Mouse (Mus musculus) urinary bladder, postnatal 0 days (tissue): ENCODE results near the gene Mob3a. TPM values are rescaled to one million over a fixed set of nuclear protein-coding genes. Genes with fewer than 3 reads are reported as not detected.

Experiments
- polyA plus RNA-seq: library from polyadenylated mRNA; unstranded; fragments of >200 nt; fragmentation: Nextera tagmentation; extraction: Ambion mirVana; gene quantifications from 2 replicates; pipeline ENCODE4 v1.2.1, GENCODE M21; 2015

Gene Mob3a
- polyA plus RNA-seq = 64.5 and 80.1 TPM in 2 replicates

DNA sequence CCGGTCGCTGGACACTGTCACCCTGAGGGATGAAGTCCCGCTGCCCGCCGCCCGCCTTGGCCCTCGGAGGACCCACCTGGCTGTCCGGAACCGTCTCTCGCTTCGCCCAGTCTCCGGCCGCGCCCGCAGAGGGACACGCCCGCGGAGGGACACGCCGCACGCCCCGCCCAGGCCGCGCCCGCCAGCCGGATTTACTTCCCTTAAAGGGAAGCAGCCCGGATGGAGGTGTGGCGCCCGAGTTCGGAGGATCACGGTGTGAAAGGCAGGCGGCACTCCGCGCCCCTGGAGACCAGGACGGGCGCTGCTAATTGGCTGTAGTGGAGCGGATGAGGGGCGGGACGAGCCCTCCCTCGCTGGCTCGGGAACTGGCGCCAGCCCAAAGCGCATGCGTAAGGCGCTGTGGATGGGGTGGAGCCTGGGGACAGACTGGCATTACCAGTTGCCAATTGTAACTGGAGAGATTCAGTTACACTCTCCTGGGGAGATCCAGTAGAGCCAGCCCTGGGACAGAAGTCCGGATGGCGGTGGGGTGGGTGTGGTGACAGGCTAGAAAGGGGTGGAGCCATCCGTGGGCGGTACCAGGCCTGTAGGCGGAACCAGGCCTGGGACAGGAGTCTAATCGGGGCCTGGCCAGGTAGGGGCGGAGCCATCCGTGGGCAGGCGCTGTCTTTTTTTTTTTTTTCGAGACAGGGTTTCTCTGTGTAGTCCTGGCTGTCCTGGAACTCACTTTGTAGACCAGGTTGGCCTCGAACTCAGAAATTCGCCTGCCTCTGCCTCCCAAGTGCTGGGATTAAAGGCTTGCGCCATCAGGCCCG is at the start of gene Mob3a, which contains the start of gene Izumo4:
Mob3a (minus strand) TSS at position 257 of the 815 bp plus-strand sequence.
Izumo4 (plus strand) TSS at position 464 of the 815 bp plus-strand sequence.

GRCm38 (mm10) chr10:80742180-80742978 is 40.6 kb upstream of the Mob3a start, which contains the start of gene Ap3d1:
Gene Ap3d1, minus strand, starts transcription at chr10:80742264.

GRCm38 (mm10) chr10:80677942-80678436 is 23.8 kb downstream of the Mob3a start, which contains the start of gene Mknk2:
Gene Mknk2, minus strand, starts transcription at chr10:80678112.

GRCm38 (mm10) chr10:80656863-80657623 is 44.7 kb downstream of the Mob3a start, which contains the start of gene Btbd2:
Gene Btbd2, minus strand, starts transcription at chr10:80657071.

Other genes starting within 250 kb of the Mob3a start
- gene Onecut3, start 207.1 kb downstream of the Mob3a start, polyA plus RNA-seq = not detected in 2 replicates
- gene Atp8b3, start 162.9 kb downstream of the Mob3a start, polyA plus RNA-seq = 0.05 and 0.07 TPM in 2 replicates
- 8.7 and 9.3 TPM in 2 replicates for gene Rexo1, start 140.4 kb downstream of the Mob3a start, polyA plus RNA-seq
- gene Klf16, start 124.7 kb downstream of the Mob3a start, polyA plus RNA-seq = 8.8 and 9.9 TPM in 2 replicates
- 73.0 and 80.4 TPM in 2 replicates for gene Abhd17a, start 111.6 kb downstream of the Mob3a start, polyA plus RNA-seq
- 62.1 and 62.3 TPM in 2 replicates for gene Scamp4, start 99.1 kb downstream of the Mob3a start, polyA plus RNA-seq
- gene Adat3, start 99.1 kb downstream of the Mob3a start, polyA plus RNA-seq = 3.7 and 5.5 TPM in 2 replicates
- gene Gm49322, start 96.0 kb downstream of the Mob3a start, polyA plus RNA-seq = 0.82 and 1.4 TPM in 2 replicates
- 95.0 and 98.7 TPM in 2 replicates for gene Csnk1g2, start 79.1 kb downstream of the Mob3a start, polyA plus RNA-seq
- gene Btbd2, start 44.9 kb downstream of the Mob3a start, polyA plus RNA-seq = 29.3 and 31.7 TPM in 2 replicates
- 40.8 and 44.3 TPM in 2 replicates for gene Mknk2, start 23.9 kb downstream of the Mob3a start, polyA plus RNA-seq
- gene Izumo4, start 207 bp upstream of the Mob3a start, polyA plus RNA-seq = 16.9 and 19.6 TPM in 2 replicates
- 44.7 and 50.1 TPM in 2 replicates for gene Ap3d1, start 40.3 kb upstream of the Mob3a start, polyA plus RNA-seq
- gene Dot1l, start 53.2 kb upstream of the Mob3a start, polyA plus RNA-seq = 6.0 and 6.6 TPM in 2 replicates
- gene Sf3a2, start 96.2 kb upstream of the Mob3a start, polyA plus RNA-seq = 34.2 and 40.0 TPM in 2 replicates
- gene Plekhj1, start 96.6 kb upstream of the Mob3a start, polyA plus RNA-seq = 63.9 and 66.1 TPM in 2 replicates
- not detected in 2 replicates for gene Amh, start 103.3 kb upstream of the Mob3a start, polyA plus RNA-seq
- gene Jsrp1, start 111.5 kb upstream of the Mob3a start, polyA plus RNA-seq = 2.2 and 2.9 TPM in 2 replicates
- 1,130 and 1,319 TPM in 2 replicates for gene Oaz1, start 124.7 kb upstream of the Mob3a start, polyA plus RNA-seq
- gene Lingo3, start 142.1 kb upstream of the Mob3a start, polyA plus RNA-seq = not detected in 2 replicates
- 135 and 148 TPM in 2 replicates for gene Lsm7, start 153.2 kb upstream of the Mob3a start, polyA plus RNA-seq
- gene Sppl2b, start 153.3 kb upstream of the Mob3a start, polyA plus RNA-seq = 17.8 and 19.5 TPM in 2 replicates
- gene Tmprss9, start 169.9 kb upstream of the Mob3a start, polyA plus RNA-seq = not detected in 2 replicates
- 186 and 200 TPM in 2 replicates for gene Timm13, start 199.0 kb upstream of the Mob3a start, polyA plus RNA-seq
- 9.6 and 12.6 TPM in 2 replicates for gene Lmnb2, start 216.3 kb upstream of the Mob3a start, polyA plus RNA-seq
- gene Gadd45b, start 228.1 kb upstream of the Mob3a start, polyA plus RNA-seq = 28.6 and 36.3 TPM in 2 replicates